18 mouse cellular contexts compared by ENCODE assay signal in the genomic region with DNA sequence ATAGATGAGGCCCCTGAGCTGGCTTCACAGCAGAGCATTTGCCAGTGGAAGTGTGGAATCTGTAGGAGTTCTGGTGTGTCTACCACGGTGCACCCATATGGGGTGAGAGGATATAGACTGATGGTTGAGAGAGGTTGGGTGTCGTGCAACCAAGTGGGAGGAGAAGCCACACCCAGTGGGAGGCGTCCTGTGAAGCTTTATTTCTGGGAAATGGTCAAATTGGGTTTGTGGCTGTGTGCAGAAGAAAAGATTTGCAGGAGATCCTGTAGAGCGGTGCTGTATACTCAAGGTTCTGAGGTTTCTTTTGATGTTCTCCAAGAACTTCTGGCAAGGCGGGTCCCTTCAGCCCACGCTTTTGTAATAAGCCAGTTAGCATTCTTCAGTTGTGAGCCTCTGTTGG. TPM values are rescaled to one million over a fixed set of nuclear protein-coding genes. Genes with fewer than 3 reads are reported as not detected.
DNase-seq lines count a peak whose midpoint lies in the region; ATAC-seq lines count a peak whose summit lies in the region.
"Had no signal": no experiment of that assay in that cellular context is flagged by ENCODE, and none has a peak within 500 bp of the region (broad histone marks: within the 10 kb centered on the region; RNA-seq: fewer than 3 reads in every experiment).

No protein-coding gene starts in this region.

- no peaks in the 10 kb centered on the region for H3K9me3 ChIP-seq in forebrain, embryonic 13.5 days (replicated peaks)
- no peaks in the 10 kb centered on the region for H3K9me3 ChIP-seq in forebrain, embryonic 16.5 days (ENCODE audit: control insufficient read depth, low read length)
- H3K9me3 ChIP-seq: embryonic facial prominence, embryonic 13.5 days; forebrain, embryonic 12.5 days; hindbrain, embryonic 13.5 days had no signal

- H3K36me3 ChIP-seq in forebrain, embryonic 13.5 days (ENCODE audit: poor library complexity, severe bottlenecking): no peaks in the 10 kb centered on the region
- no peaks in the 10 kb centered on the region for H3K36me3 ChIP-seq in forebrain, embryonic 16.5 days (ENCODE audit: control insufficient read depth, insufficient read depth)
- H3K36me3 ChIP-seq: embryonic facial prominence, embryonic 13.5 days; hindbrain, embryonic 13.5 days had no signal

- no peaks in the 10 kb centered on the region for H3K27me3 ChIP-seq in forebrain, embryonic 13.5 days
- no peaks in the 10 kb centered on the region for H3K27me3 ChIP-seq in forebrain, embryonic 16.5 days (replicated peaks; ENCODE audit: control insufficient read depth, insufficient read depth, low read length)
- H3K27me3 ChIP-seq: embryonic facial prominence, embryonic 13.5 days; forebrain, embryonic 12.5 days; hindbrain, embryonic 13.5 days had no signal

- no peak overlapping the region for H3K4me3 ChIP-seq in forebrain, embryonic 13.5 days
- no peak overlapping the region for H3K4me3 ChIP-seq in forebrain, embryonic 16.5 days (replicated peaks; ENCODE audit: low read length)
- H3K4me3 ChIP-seq: embryonic facial prominence, embryonic 13.5 days; forebrain, embryonic 12.5 days; hindbrain, embryonic 13.5 days had no signal

- peak; percentile 49 for DNase-seq in lung, postnatal 36 days
- DNase-seq in lung, postnatal 14 days: no peak
- peak; percentile 85 for DNase-seq in brain, adult 2 months (ENCODE audit: low read depth, low spot score)
- DNase-seq in naive thymus-derived CD4-positive, alpha-beta T cell, adult 2 months (ENCODE audit: low read depth): peak; percentile 81
- DNase-seq in urinary bladder, postnatal 10 days (ENCODE audit: low spot score): no peak
- DNase-seq: adrenal gland, adult 8-10 months; cerebellum, postnatal 36 days; gastrocnemius, postnatal 36 days; kidney, adult 18-20 months; kidney, postnatal 36 days; layer of hippocampus, postnatal 36 days had no signal

- no peak overlapping the region for H3K27ac ChIP-seq in forebrain, embryonic 13.5 days
- H3K27ac ChIP-seq in forebrain, embryonic 16.5 days (ENCODE audit: low read length): no peak overlapping the region
- H3K27ac ChIP-seq: embryonic facial prominence, embryonic 13.5 days; forebrain, embryonic 12.5 days; hindbrain, embryonic 13.5 days; stomach, postnatal 0 days had no signal

- H3K9ac ChIP-seq in forebrain, embryonic 13.5 days: no peak overlapping the region
- no peak overlapping the region for H3K9ac ChIP-seq in forebrain, embryonic 16.5 days (replicated peaks; ENCODE audit: low read depth, low read length)
- H3K9ac ChIP-seq: embryonic facial prominence, embryonic 13.5 days; forebrain, embryonic 12.5 days; hindbrain, embryonic 13.5 days had no signal

- 71% methylated on average over 6 of the region's 6 CpGs for WGBS in forebrain, embryonic 13.5 days
- 66% methylated on average over 6 of the region's 6 CpGs for WGBS in forebrain, embryonic 16.5 days

- H3K4me1 ChIP-seq in forebrain, embryonic 13.5 days: peaks cover 14% of the 10 kb centered on the region; the same call in 1 of the 2 replicates
- H3K4me1 ChIP-seq in forebrain, embryonic 16.5 days (replicated peaks; ENCODE audit: control insufficient read depth, insufficient read depth, low read length): no peaks in the 10 kb centered on the region
- H3K4me1 ChIP-seq: embryonic facial prominence, embryonic 13.5 days; hindbrain, embryonic 13.5 days had no signal

- peak; percentile 88 for ATAC-seq in CD4-positive, CD25-positive, alpha-beta regulatory T cell, adult 4 months
- no peak for ATAC-seq in forebrain, embryonic 13.5 days
- no peak for ATAC-seq in forebrain, embryonic 16.5 days

- H3K4me2 ChIP-seq in forebrain, embryonic 13.5 days: no peak overlapping the region
- H3K4me2 ChIP-seq in forebrain, embryonic 16.5 days (ENCODE audit: low read length): no peak overlapping the region
- H3K4me2 ChIP-seq: embryonic facial prominence, embryonic 13.5 days; forebrain, embryonic 12.5 days; hindbrain, embryonic 13.5 days had no signal

RNA-seq across cellular contexts. Expression of a gene that starts 15.8 kb away (rescaled TPM):
- polyA plus RNA-seq in CD4-positive, CD25-positive, alpha-beta regulatory T cell, adult 4 months (2017; shearing (Covaris generic)): 1 to 10 TPM; 5.4 to 8.6 TPM
- 5.7 and 7.3 TPM in 2 replicates for polyA plus RNA-seq in forebrain, embryonic 13.5 days (2015; fragmentation: Nextera tagmentation; extraction: Ambion mirVana)
- 9.7 and 11.2 TPM in 2 replicates for polyA plus RNA-seq in forebrain, embryonic 16.5 days (2015; fragmentation: Nextera tagmentation; extraction: Ambion mirVana)

Comparison
In these comparisons a context has a peak if more than half of its experiments do, and no peak if none do; other contexts are left out.
1. DNase-seq: peak in lung, postnatal 36 days (single experiment), brain, adult 2 months (single experiment) and naive thymus-derived CD4-positive, alpha-beta T cell, adult 2 months (single experiment); none in lung, postnatal 14 days (single experiment) and urinary bladder, postnatal 10 days (single experiment).